Mouse (Mus musculus): Measurements from ENCODE around the gene Zfyve27.

DNA sequence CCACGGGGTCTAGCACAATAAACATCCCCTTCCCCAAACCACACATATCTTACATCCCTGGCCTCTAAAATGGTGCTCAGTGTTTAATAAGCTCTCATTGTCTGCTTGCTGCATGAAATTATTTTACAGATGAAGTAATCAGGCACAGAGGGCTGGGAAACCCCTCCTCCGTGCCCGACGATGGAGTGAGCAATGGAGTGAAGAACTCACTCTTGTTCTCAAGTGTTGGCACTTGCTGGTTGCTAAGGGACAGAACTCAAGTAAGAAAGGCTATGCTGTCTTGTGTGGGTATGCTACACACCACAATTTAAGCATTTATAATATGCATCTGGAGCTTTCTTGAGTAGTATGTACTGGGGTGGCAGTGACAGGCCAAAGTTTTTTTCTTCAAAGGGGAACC is 18.5 kb upstream of the Zfyve27 start:
- TF ChIP-seq CTCF (IDR thresholded peaks at IDR 0.05; ENCODE audit: borderline replicate concordance, extremely low read depth, insufficient read depth, insufficient read length) (no peak), POLR2A (IDR thresholded peaks at IDR 0.05; ENCODE audit: borderline replicate concordance, extremely low read depth, insufficient read depth, insufficient read length, poor library complexity, severe bottlenecking) (no peak)
